Mouse (Mus musculus) embryonic facial prominence, embryonic 11.5 days (tissue): Measurements from ENCODE around the gene Olfr1216. TPM values are rescaled to one million over a fixed set of nuclear protein-coding genes. Genes with fewer than 3 reads are reported as not detected.
"Not testable (repeated sequence)": the region's sequence is repeated elsewhere in the genome, so short reads cannot be mapped to it uniquely, and the experiment has no call there.

Source experiments
- ATAC-seq: fragments of 200-750 bp; cut with Nextera tagmentation; replicated peaks from 2 replicates; pipeline ENCODE4 v1.8.0; 2017; ENCODE audit warnings: low read depth; ENCODE audit not compliant: insufficient number of reproducible peaks, low FRiP score, low TSS enrichment
- DNase-seq: peaks from one replicate; pipeline ENCODE4 v3.0.0-alpha.2; 2015; ENCODE audit warnings: low spot score
- H3K27ac ChIP-seq: fragments of 300-500 bp; sonication (generic); replicated peaks from 2 replicates; pipeline ENCODE4 v1.5.1; 2014; ENCODE audit warnings: mild to moderate bottlenecking, low read depth, low read length, control low read depth
- H3K27me3 ChIP-seq: fragments of 300-500 bp; sonication (generic); 2 replicates; pipeline ENCODE4 v1.6.1; 2014; ENCODE audit warnings: mild to moderate bottlenecking, low read length, moderate library complexity, mixed read lengths; ENCODE audit not compliant: control insufficient read depth, insufficient read depth
- H3K36me3 ChIP-seq: fragments of 300-500 bp; sonication (generic); replicated peaks from 2 replicates; pipeline ENCODE4 v1.6.1; 2014; ENCODE audit warnings: low read depth, mild to moderate bottlenecking, low read length, moderate library complexity, mixed read lengths; ENCODE audit not compliant: control insufficient read depth, insufficient read depth
- H3K4me1 ChIP-seq: fragments of 300-500 bp; sonication (generic); 2 replicates; pipeline ENCODE4 v1.6.1; 2014; ENCODE audit warnings: low read length, mixed read lengths; ENCODE audit not compliant: control insufficient read depth, insufficient read depth
- H3K4me2 ChIP-seq: fragments of 300-500 bp; sonication (generic); 2 replicates; pipeline ENCODE4 v1.6.1; 2014; ENCODE audit warnings: low read depth, mild to moderate bottlenecking, control low read depth, low read length, moderate library complexity
- H3K4me3 ChIP-seq: fragments of 300-500 bp; sonication (generic); 2 replicates; pipeline ENCODE4 v1.5.1; 2014; ENCODE audit warnings: low read depth, low read length, control low read depth
- H3K9ac ChIP-seq: fragments of 300-500 bp; sonication (generic); replicated peaks from 2 replicates; pipeline ENCODE4 v1.6.1; 2014; ENCODE audit warnings: mild to moderate bottlenecking, control low read depth, low read length
- H3K9me3 ChIP-seq: fragments of 300-500 bp; sonication (generic); replicated peaks from 2 replicates; pipeline ENCODE4 v1.6.1; 2016; ENCODE audit warnings: mild to moderate bottlenecking, low read length, inconsistent platforms, mixed read lengths; ENCODE audit not compliant: control insufficient read depth
- whole genome bisulfite sequencing: fragments of 180-500 bp; shearing (Covaris S2); extraction: QIAGEN DNeasy Blood & Tissue Kit; methylation state at CpG from one replicate; pipeline ENCODE4 v1.1.7; 2014; 5-methylcytosine and 5-hydroxymethylcytosine counted together
- polyA plus RNA-seq: library from polyadenylated mRNA; unstranded; fragments of >200 nt; fragmentation: Nextera tagmentation; extraction: Ambion mirVana; gene quantifications from 2 replicates; pipeline ENCODE4 v1.2.1, GENCODE M21; 2014

Olfr1216 gene
- polyA plus RNA-seq, result not detected in 2 replicates

DNA sequence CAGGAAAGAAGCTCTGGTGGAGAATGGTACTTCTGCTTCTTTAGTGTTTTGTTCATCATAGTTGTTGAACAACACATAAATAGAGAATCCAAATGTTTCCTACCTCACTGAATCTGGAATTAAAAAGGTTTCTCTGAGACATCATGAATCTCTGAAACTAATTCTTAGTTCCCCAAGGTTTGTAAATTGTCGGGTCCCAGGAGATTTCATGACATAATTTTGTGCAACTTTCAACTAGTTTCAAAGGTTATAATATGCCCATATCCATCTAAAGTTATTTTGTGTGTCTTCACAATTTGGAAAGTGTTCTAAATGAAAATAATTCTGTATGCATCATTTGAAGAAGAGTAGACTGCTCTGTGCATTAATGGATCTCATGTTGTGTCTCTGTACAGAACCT, at the start of gene Olfr1216:
TSS of gene Olfr1216 (minus strand) at position 101 of the 400 bp plus-strand sequence.
- H3K9ac ChIP-seq, result no peak within 1 kb of the TSS
- no peaks in the 10 kb centered on the region for H3K27me3 ChIP-seq
- 74% methylated on average over 1 of the region's 1 CpGs for WGBS
- H3K27ac ChIP-seq, result no peak within 1 kb of the TSS
- DNase-seq (no peak), ATAC-seq (no peak)
- no peak within 1 kb of the TSS for H3K4me2 ChIP-seq
- no peak within 1 kb of the TSS for H3K4me3 ChIP-seq
- no peaks in the 10 kb centered on the region for H3K4me1 ChIP-seq
- no peaks in the 10 kb centered on the region for H3K36me3 ChIP-seq
- no peaks in the 10 kb centered on the region for H3K9me3 ChIP-seq

DNA sequence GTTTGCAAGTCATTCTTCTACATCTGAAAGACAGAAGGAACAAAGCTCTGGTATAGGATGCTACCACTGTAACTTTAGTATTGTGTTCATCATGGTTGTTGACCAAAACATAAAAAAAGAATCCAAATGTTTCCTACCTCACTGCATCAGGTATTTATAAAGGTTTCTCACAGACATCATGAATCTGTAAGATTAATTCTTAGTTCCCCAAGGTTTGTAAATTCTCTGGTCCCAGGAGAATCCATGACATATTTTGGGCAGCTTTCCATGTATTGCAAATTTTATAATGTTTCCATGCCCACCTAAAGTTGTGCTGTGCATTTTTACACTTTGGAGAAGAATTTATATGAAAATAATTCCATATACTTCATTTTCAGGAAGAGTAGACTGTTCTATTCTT, 42.9 kb upstream of the Olfr1216 start, which contains the start of gene Olfr1218:
TSS of gene Olfr1218 (minus strand) at position 101 of the 400 bp plus-strand sequence.
- no peaks in the 10 kb centered on the region for H3K4me1 ChIP-seq
- no peak within 1 kb of the TSS for H3K4me3 ChIP-seq
- no peaks in the 10 kb centered on the region for H3K9me3 ChIP-seq
- no peaks in the 10 kb centered on the region for H3K27me3 ChIP-seq
- no peak within 1 kb of the TSS for H3K4me2 ChIP-seq
- ATAC-seq (no peak), DNase-seq (no peak)
- H3K9ac ChIP-seq, result no peak within 1 kb of the TSS
- H3K27ac ChIP-seq, result no peak within 1 kb of the TSS
- H3K36me3 ChIP-seq, result no peaks in the 10 kb centered on the region

DNA sequence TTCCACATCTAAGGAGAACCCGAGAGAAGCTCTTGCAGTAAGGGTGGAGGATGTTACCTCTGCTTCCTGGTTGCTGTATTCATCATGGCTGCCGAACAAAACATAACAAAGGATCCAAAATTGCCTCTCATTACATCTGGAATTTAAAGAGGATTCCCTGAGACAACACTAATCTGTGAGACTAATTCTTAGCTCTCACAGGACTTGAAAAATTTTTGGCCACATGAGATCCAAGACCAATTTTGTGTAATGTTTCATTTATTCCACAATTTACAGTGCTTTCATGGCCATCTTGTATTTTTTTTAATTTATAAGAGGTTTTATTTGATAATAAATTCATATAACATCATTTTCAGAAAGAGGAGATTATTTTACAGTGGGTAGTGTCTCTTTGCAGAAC, 13.8 kb upstream of the Olfr1216 start, which contains the start of gene Olfr1217:
TSS of gene Olfr1217 (minus strand) at position 101 of the 400 bp plus-strand sequence.
- Histone ChIP-seq H3K4me2 (no peak within 1 kb of the TSS), H3K9me3 (no peaks in the 10 kb centered on the region), H3K4me3 (no peak within 1 kb of the TSS), H3K27me3 (no peaks in the 10 kb centered on the region), H3K27ac (no peak within 1 kb of the TSS), H3K36me3 (no peaks in the 10 kb centered on the region), H3K9ac (no peak within 1 kb of the TSS), H3K4me1 (no peaks in the 10 kb centered on the region)
- WGBS, result 73% methylated on average over 2 of the region's 2 CpGs
- DNase-seq (no peak), ATAC-seq (no peak)

DNA sequence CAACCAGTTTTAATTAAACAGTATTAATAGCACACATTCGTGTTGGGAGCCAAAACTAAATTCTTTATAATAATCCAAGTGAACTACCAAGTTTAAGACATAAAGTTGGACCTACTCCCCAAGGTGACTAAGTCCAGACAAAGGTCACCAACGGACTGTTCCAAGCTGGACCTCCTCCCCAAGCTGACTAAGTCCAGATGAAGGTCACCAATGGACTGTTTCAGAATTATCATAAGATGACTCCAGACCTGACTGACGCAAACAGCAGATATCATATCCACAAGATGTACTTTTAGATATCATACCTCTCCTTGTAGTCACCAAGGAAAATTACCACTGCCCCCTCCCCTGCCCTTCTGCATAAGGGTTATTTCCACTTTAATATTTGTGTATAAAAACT, 3.3 kb upstream of the Olfr1216 start:
- not testable (repeated sequence) for H3K4me2 ChIP-seq, H3K27ac ChIP-seq, DNase-seq, H3K9me3 ChIP-seq, H3K4me1 ChIP-seq, H3K9ac ChIP-seq, H3K4me3 ChIP-seq, H3K27me3 ChIP-seq, ATAC-seq, H3K36me3 ChIP-seq
- 66% methylated on average over 3 of the region's 3 CpGs for WGBS

DNA sequence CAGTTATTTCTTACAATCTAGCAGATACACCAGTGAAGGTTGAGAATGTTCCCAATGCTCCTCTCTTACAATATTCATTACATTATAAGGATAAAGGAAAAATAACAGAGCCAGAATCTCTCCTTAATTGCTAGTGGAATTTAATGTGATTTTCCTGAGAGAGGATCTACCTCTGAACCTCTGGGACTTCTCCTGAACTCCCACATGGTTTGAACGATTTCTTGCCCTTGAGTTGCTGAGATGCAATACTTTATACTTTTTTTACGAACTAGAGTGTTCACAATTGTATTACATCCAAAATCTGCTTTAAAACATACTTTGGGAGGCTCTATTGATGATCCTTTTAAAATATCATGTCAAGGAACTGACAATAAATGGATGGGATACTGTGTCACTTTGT, 11.3 kb downstream of the Olfr1216 start, which contains the start of gene Olfr1215:
TSS of gene Olfr1215 (minus strand) at position 101 of the 400 bp plus-strand sequence.
- Histone ChIP-seq H3K9ac (no peak within 1 kb of the TSS), H3K9me3 (no peaks in the 10 kb centered on the region), H3K27me3 (no peaks in the 10 kb centered on the region), H3K36me3 (no peaks in the 10 kb centered on the region), H3K4me2 (no peak within 1 kb of the TSS), H3K27ac (no peak within 1 kb of the TSS), H3K4me1 (no peaks in the 10 kb centered on the region), H3K4me3 (no peak within 1 kb of the TSS)
- DNase-seq (no peak), ATAC-seq (no peak)
- 81% methylated on average over 2 of the region's 2 CpGs for WGBS

DNA sequence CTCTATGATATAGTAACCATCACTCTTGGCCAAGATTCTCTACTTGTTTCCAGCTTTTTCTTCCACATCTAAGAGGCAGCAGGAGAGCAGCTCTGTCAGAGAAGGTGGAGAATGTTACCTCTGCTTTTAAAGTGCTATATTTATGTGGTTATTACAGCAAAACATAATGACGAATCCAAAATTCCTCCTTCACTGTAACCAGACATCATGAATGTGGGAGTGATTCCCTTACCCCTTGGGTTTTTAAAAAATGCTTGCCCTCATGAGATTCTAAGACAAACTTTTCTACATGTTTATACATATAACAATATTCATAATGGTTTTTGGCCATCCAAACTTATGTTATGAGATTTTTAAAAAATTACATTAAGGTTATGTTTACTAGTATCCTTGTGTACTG, 25.6 kb downstream of the Olfr1216 start, which contains the start of gene Olfr1214:
TSS of gene Olfr1214 (minus strand) at position 101 of the 400 bp plus-strand sequence.
- Histone ChIP-seq H3K4me3 (no peak within 1 kb of the TSS), H3K4me2 (no peak within 1 kb of the TSS), H3K36me3 (no peaks in the 10 kb centered on the region), H3K27me3 (no peaks in the 10 kb centered on the region), H3K9ac (no peak within 1 kb of the TSS), H3K4me1 (no peaks in the 10 kb centered on the region), H3K27ac (no peak within 1 kb of the TSS), H3K9me3 (no peaks in the 10 kb centered on the region)
- ATAC-seq, result no peak
- no peak for DNase-seq
- 86% methylated on average over 1 of the region's 1 CpGs for WGBS

DNA sequence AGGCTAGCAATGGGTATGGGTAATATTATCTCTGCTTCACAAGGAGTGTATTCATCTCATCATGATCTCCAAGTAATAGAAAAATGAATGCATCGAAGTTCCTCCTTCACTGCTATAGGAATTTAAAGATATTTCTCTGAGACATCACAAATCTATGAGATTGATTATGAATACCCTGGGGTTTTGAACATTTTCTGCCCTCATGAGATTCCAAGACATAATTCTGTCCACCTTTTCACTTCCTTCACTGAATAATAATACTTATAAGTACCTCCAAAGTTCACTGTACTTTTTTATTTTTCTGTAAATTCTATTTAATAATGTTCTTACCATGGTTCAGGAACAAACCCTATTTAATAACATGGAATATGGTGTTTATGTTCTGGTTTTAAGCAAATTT, 38.0 kb downstream of the Olfr1216 start, which contains the start of gene Gm13762:
TSS of gene Gm13762 (minus strand) at position 101 of the 400 bp plus-strand sequence.
- Histone ChIP-seq H3K4me2 (no peak within 1 kb of the TSS), H3K9ac (no peak within 1 kb of the TSS), H3K4me1 (no peaks in the 10 kb centered on the region), H3K9me3 (no peaks in the 10 kb centered on the region), H3K4me3 (no peak within 1 kb of the TSS), H3K27me3 (no peaks in the 10 kb centered on the region), H3K36me3 (no peaks in the 10 kb centered on the region), H3K27ac (no peak within 1 kb of the TSS)
- WGBS, result 84% methylated on average over 1 of the region's 1 CpGs
- no peak for ATAC-seq
- DNase-seq, result no peak
